ENCODE assay signal across 17 mouse cellular contexts in genomic region chr8:94641183-94641582, GRCm38 (mm10). TPM values are rescaled to one million over a fixed set of nuclear protein-coding genes. Genes with fewer than 3 reads are reported as not detected.
DNase-seq lines count a peak whose midpoint lies in the region.
"Had no signal": no experiment of that assay in that cellular context is flagged by ENCODE, and none has a peak within 500 bp of the region (broad histone marks: within the 10 kb centered on the region; RNA-seq: fewer than 3 reads in every experiment).

No protein-coding gene starts in this region.

- DNase-seq in adrenal gland, adult (ENCODE audit: inconsistent age in 2 of 2, low spot score in 1 of 2), result peak; percentile 67 to 69
- no peak for DNase-seq in adrenal gland, postnatal 4 days (ENCODE audit: low spot score in 2 of 2)
- peak; percentile 19 for DNase-seq in adrenal gland, postnatal 10 days
- DNase-seq in adrenal gland, postnatal 36 days, result peak; percentile 46 to 54
- no peak for DNase-seq in cerebellum, postnatal 14 days
- no peak for DNase-seq in ovary, adult 18-20 months (ENCODE audit: low spot score)
- DNase-seq in spleen, adult 18-20 months, result no peak
- DNase-seq: cerebellum, adult 11 months; cerebellum, adult 2 months; cerebellum, adult 9-11 months; cerebellum, postnatal 36 days; embryo, embryonic 11 days; gastrocnemius, adult 2 months; gastrocnemius, postnatal 14 days; heart, adult 18-20 months; heart, postnatal 10 days; heart, postnatal 36 days had no signal

RNA-seq across cellular contexts. Expression of gene Arl2bp, which starts 25.2 kb away (rescaled TPM):
- 100 to 1,000 TPM; 101 to 111 TPM for total RNA-seq in adrenal gland, postnatal 4 days (2021)
- total RNA-seq in adrenal gland, postnatal 10 days (2021), result 10 to 100 TPM; 60.1 to 66.1 TPM
- 10 to 100 TPM; 71.0 to 73.8 TPM for total RNA-seq in adrenal gland, postnatal 36 days (2021)

RNA-seq across cellular contexts. Expression of gene Fam192a, which starts 39.4 kb away (rescaled TPM):
- total RNA-seq in adrenal gland, postnatal 4 days (2021), result 10 to 100 TPM; 43.8 to 50.1 TPM
- 10 to 100 TPM; 32.2 to 40.6 TPM for total RNA-seq in adrenal gland, postnatal 10 days (2021)
- total RNA-seq in adrenal gland, postnatal 36 days (2021), result 10 to 100 TPM; 32.0 to 33.2 TPM

RNA-seq across cellular contexts. Expression of gene Rspry1, which starts 39.4 kb away (rescaled TPM):
- 10 to 100 TPM; 26.2 to 26.7 TPM for total RNA-seq in adrenal gland, postnatal 4 days (2021)
- total RNA-seq in adrenal gland, postnatal 10 days (2021), result 10 to 100 TPM; 20.2 to 23.8 TPM
- total RNA-seq in adrenal gland, postnatal 36 days (2021), result 10 to 100 TPM; 22.3 to 22.5 TPM

RNA-seq across cellular contexts. Expression of gene Pllp, which starts 54.9 kb away (rescaled TPM):
- 1 to 10 TPM; 3.3 to 4.1 TPM for total RNA-seq in adrenal gland, postnatal 4 days (2021)
- total RNA-seq in adrenal gland, postnatal 10 days (2021), result 1 to 10 TPM; 2.0 to 3.9 TPM
- total RNA-seq in adrenal gland, postnatal 36 days (2021), result under 1 TPM; 0.82 to 0.99 TPM

Comparison
In these comparisons a context has a peak if more than half of its experiments do, and no peak if none do; other contexts are left out.
1. DNase-seq: peak in adrenal gland, adult (2 of 2), adrenal gland, postnatal 10 days (single experiment) and adrenal gland, postnatal 36 days (2 of 2); none in adrenal gland, postnatal 4 days (0 of 2), cerebellum, postnatal 14 days (0 of 2), ovary, adult 18-20 months (single experiment) and spleen, adult 18-20 months (0 of 2).